Mouse (Mus musculus) embryo, embryonic 9.5 days (tissue): ENCODE results near the gene Rab37.

Experiments
- DNase-seq: peaks from one replicate; pipeline ENCODE4 v3.0.0-alpha.2; 2017; ENCODE audit errors: extremely low spot score

The Rab37 gene

GRCm38 (mm10) chr11:115195933-115196332 lies 104.7 kb downstream of the Rab37 start:
- DNase-seq = no peak

GRCm38 (mm10) chr11:115197558-115197957 lies 106.3 kb downstream of the Rab37 start:
- DNase-seq = no peak

- no peak for DNase-seq
These were observed 107.7 kb downstream of the Rab37 start for GRCm38 (mm10) chr11:115198932-115199384.

GRCm38 (mm10) chr11:115200520-115200919 lies 109.3 kb downstream of the Rab37 start:
- DNase-seq = no peak

GRCm38 (mm10) chr11:115202316-115202715 lies 111.1 kb downstream of the Rab37 start:
- peak; percentile 81 for DNase-seq

- no peak for DNase-seq
These were observed 111.5 kb downstream of the Rab37 start for GRCm38 (mm10) chr11:115202756-115203155.

- no peak for DNase-seq
These were observed 116.9 kb downstream of the Rab37 start for GRCm38 (mm10) chr11:115208126-115208525.

GRCm38 (mm10) chr11:115208776-115209732 lies 117.8 kb downstream of the Rab37 start:
- no peak for DNase-seq

- no peak for DNase-seq
These were observed 118.7 kb downstream of the Rab37 start for GRCm38 (mm10) chr11:115209958-115210357.
